Comparison of ENCODE assay signal across 11 mouse cellular contexts in the genomic region with DNA sequence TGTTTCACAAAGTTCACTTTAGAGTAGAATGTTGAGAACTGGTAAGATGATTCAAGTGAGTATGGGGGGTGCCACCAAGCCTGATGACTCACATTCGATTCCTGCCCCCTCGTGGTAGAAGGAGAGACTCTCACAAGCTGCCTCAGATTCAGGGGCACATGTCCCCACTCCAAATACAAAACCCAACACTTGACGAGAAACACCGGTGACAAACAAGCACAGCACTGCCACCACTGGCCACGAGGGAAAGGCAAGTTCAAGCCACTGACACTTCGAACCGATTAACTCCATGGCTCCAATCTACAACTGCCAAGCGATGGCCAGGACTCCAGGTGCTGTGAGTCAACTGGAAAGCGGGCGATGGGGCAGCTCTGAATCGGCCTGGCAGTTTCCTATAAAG. TPM values are rescaled to one million over a fixed set of nuclear protein-coding genes. Genes with fewer than 3 reads are reported as not detected.
DNase-seq lines count a peak whose midpoint lies in the region; ATAC-seq and TF ChIP-seq lines count a peak whose summit lies in the region.
"Had no signal": no experiment of that assay in that cellular context is flagged by ENCODE, and none has a peak within 500 bp of the region (broad histone marks: within the 10 kb centered on the region; RNA-seq: fewer than 3 reads in every experiment).

No protein-coding gene starts in this region.

- no peak overlapping the region for H3K27ac ChIP-seq in forebrain, postnatal 0 days (ENCODE audit: low read depth, low read length)
- H3K27ac ChIP-seq in forebrain, embryonic 16.5 days (ENCODE audit: low read length), result no peak overlapping the region
- no peak overlapping the region for H3K27ac ChIP-seq in neural tube, embryonic 15.5 days (replicated peaks)
- H3K27ac ChIP-seq: embryonic facial prominence, embryonic 12.5 days had no signal

- 71% methylated on average over 11 of the region's 11 CpGs for WGBS in forebrain, postnatal 0 days
- 76% methylated on average over 11 of the region's 11 CpGs for WGBS in forebrain, embryonic 16.5 days
- 62% methylated on average over 11 of the region's 11 CpGs for WGBS in lung, adult 2 months
- 81% methylated on average over 11 of the region's 11 CpGs for WGBS in neural tube, embryonic 15.5 days

- TF ChIP-seq CTCF in forebrain, postnatal 0 days (IDR thresholded peaks at IDR 0.05; ENCODE audit: low read depth), result peak; percentile 37; the same call in 1 of the 2 replicates
- 0 out of 2 replicates have a peak, but pooled peaks have one; percentile 25 for TF ChIP-seq CTCF in lung, adult 2 months (IDR thresholded peaks at IDR 0.05; ENCODE audit: insufficient read depth, low read length)

- DNase-seq in forebrain, postnatal 0 days, result no peak
- DNase-seq in thymus, postnatal 4 days, result peak; percentile 13
- DNase-seq in thymus, adult 18-20 months, result no peak
- peak; percentile 30 for DNase-seq in lung, adult 2 months
- DNase-seq in layer of hippocampus, postnatal 36 days, result no peak
- no peak for DNase-seq in adrenal gland, adult 18-20 months (ENCODE audit: low spot score in 2 of 2)

- no peaks in the 10 kb centered on the region for H3K9me3 ChIP-seq in forebrain, postnatal 0 days (ENCODE audit: low read length)
- no peaks in the 10 kb centered on the region for H3K9me3 ChIP-seq in forebrain, embryonic 16.5 days (ENCODE audit: control insufficient read depth, low read length)
- no peaks in the 10 kb centered on the region for H3K9me3 ChIP-seq in neural tube, embryonic 15.5 days (replicated peaks)
- H3K9me3 ChIP-seq: embryonic facial prominence, embryonic 12.5 days had no signal

- H3K9ac ChIP-seq in forebrain, postnatal 0 days, result no peak overlapping the region
- H3K9ac ChIP-seq in forebrain, embryonic 16.5 days (replicated peaks; ENCODE audit: low read depth, low read length), result no peak overlapping the region
- no peak overlapping the region for H3K9ac ChIP-seq in neural tube, embryonic 15.5 days (replicated peaks)
- H3K9ac ChIP-seq: embryonic facial prominence, embryonic 12.5 days had no signal

- no peaks in the 10 kb centered on the region for H3K27me3 ChIP-seq in forebrain, postnatal 0 days (ENCODE audit: insufficient read depth, low read length)
- no peaks in the 10 kb centered on the region for H3K27me3 ChIP-seq in forebrain, embryonic 16.5 days (replicated peaks; ENCODE audit: control insufficient read depth, insufficient read depth, low read length)
- H3K27me3 ChIP-seq in neural tube, embryonic 15.5 days (replicated peaks), result no peaks in the 10 kb centered on the region
- H3K27me3 ChIP-seq: embryonic facial prominence, embryonic 12.5 days had no signal

- no peak for TF ChIP-seq POLR2A in lung, adult 2 months (IDR thresholded peaks at IDR 0.05; ENCODE audit: borderline replicate concordance, extremely low read depth, low read depth, low read length)

- H3K4me1 ChIP-seq in forebrain, postnatal 0 days (ENCODE audit: insufficient read depth), result peaks cover 14% of the 10 kb centered on the region
- peaks cover 24% of the 10 kb centered on the region for H3K4me1 ChIP-seq in forebrain, embryonic 16.5 days (replicated peaks; ENCODE audit: control insufficient read depth, insufficient read depth, low read length)
- H3K4me1 ChIP-seq in lung, adult 2 months (ENCODE audit: control insufficient read depth, insufficient read depth, low read length), result peaks cover 13% of the 10 kb centered on the region
- peaks cover 29% of the 10 kb centered on the region for H3K4me1 ChIP-seq in neural tube, embryonic 15.5 days

- peak; percentile 23; the same call in 1 of the 2 replicates for ATAC-seq in forebrain, postnatal 0 days
- ATAC-seq in forebrain, embryonic 16.5 days, result no peak
- no peak for ATAC-seq in neural tube, embryonic 15.5 days (ENCODE audit: low FRiP score)

- H3K36me3 ChIP-seq in forebrain, postnatal 0 days (ENCODE audit: insufficient read depth), result no peaks in the 10 kb centered on the region
- H3K36me3 ChIP-seq in forebrain, embryonic 16.5 days (ENCODE audit: control insufficient read depth, insufficient read depth), result no peaks in the 10 kb centered on the region
- no peaks in the 10 kb centered on the region for H3K36me3 ChIP-seq in neural tube, embryonic 15.5 days
- H3K36me3 ChIP-seq: embryonic facial prominence, embryonic 12.5 days had no signal

- H3K4me2 ChIP-seq in forebrain, postnatal 0 days (ENCODE audit: low read depth), result no peak overlapping the region
- H3K4me2 ChIP-seq in forebrain, embryonic 16.5 days (ENCODE audit: low read length), result no peak overlapping the region
- no peak overlapping the region for H3K4me2 ChIP-seq in neural tube, embryonic 15.5 days
- H3K4me2 ChIP-seq: embryonic facial prominence, embryonic 12.5 days had no signal

- H3K4me3 ChIP-seq in forebrain, postnatal 0 days (ENCODE audit: low read depth, low read length), result no peak overlapping the region
- no peak overlapping the region for H3K4me3 ChIP-seq in forebrain, embryonic 16.5 days (replicated peaks; ENCODE audit: low read length)
- no peak overlapping the region for H3K4me3 ChIP-seq in lung, adult 2 months (replicated peaks; ENCODE audit: extremely low read depth, low read depth, low read length)
- no peak overlapping the region for H3K4me3 ChIP-seq in neural tube, embryonic 15.5 days (replicated peaks)
- H3K4me3 ChIP-seq: embryonic facial prominence, embryonic 12.5 days had no signal

RNA-seq across cellular contexts. Expression of a gene that starts 21.8 kb away (rescaled TPM):
- total RNA-seq in forebrain, postnatal 0 days (2014; rRNA removed), result 32.9 and 35.1 TPM in 2 replicates
- 2.0 and 2.3 TPM in 2 replicates for polyA plus RNA-seq in forebrain, postnatal 0 days (2015; fragmentation: Nextera tagmentation; extraction: Ambion mirVana)
- 2.8 and 3.2 TPM in 2 replicates for polyA plus RNA-seq in forebrain, embryonic 16.5 days (2015; fragmentation: Nextera tagmentation; extraction: Ambion mirVana)
- 14.9 and 22.4 TPM in 2 replicates for polyA plus RNA-seq in lung, adult 2 months (2012; rRNA removed)
- polyA plus RNA-seq in neural tube, embryonic 15.5 days (2015; fragmentation: Nextera tagmentation; extraction: Ambion mirVana), result 2.4 and 2.6 TPM in 2 replicates
- 10 to 100 TPM; 59.5 to 62.7 TPM for total RNA-seq in layer of hippocampus, postnatal 36 days (2021)
- 10 to 100 TPM; 39.6 to 44.5 TPM for total RNA-seq in adrenal gland, adult 18-20 months (2021)

RNA-seq across cellular contexts. Expression of a gene that starts 34.6 kb away (rescaled TPM):
- 18.4 and 22.0 TPM in 2 replicates for total RNA-seq in forebrain, postnatal 0 days (2014; rRNA removed)
- polyA plus RNA-seq in forebrain, postnatal 0 days (2015; fragmentation: Nextera tagmentation; extraction: Ambion mirVana), result 33.0 and 34.4 TPM in 2 replicates
- 34.0 and 39.6 TPM in 2 replicates for polyA plus RNA-seq in forebrain, embryonic 16.5 days (2015; fragmentation: Nextera tagmentation; extraction: Ambion mirVana)
- 154 and 173 TPM in 2 replicates for polyA plus RNA-seq in lung, adult 2 months (2012; rRNA removed)
- 38.9 and 57.6 TPM in 2 replicates for polyA plus RNA-seq in neural tube, embryonic 15.5 days (2015; fragmentation: Nextera tagmentation; extraction: Ambion mirVana)
- total RNA-seq in layer of hippocampus, postnatal 36 days (2021), result 10 to 100 TPM; 11.7 to 17.4 TPM
- total RNA-seq in adrenal gland, adult 18-20 months (2021), result 10 to 100 TPM; 54.4 to 77.9 TPM

RNA-seq across cellular contexts. Expression of a gene that starts 51.7 kb away (rescaled TPM):
- total RNA-seq in forebrain, postnatal 0 days (2014; rRNA removed), result 0.38 TPM in 1 of 2 replicates, not detected in the other
- polyA plus RNA-seq in forebrain, postnatal 0 days (2015; fragmentation: Nextera tagmentation; extraction: Ambion mirVana), result not detected in 2 replicates
- polyA plus RNA-seq in forebrain, embryonic 16.5 days (2015; fragmentation: Nextera tagmentation; extraction: Ambion mirVana), result not detected in 2 replicates
- not detected in 2 replicates for polyA plus RNA-seq in lung, adult 2 months (2012; rRNA removed)
- not detected in 2 replicates for polyA plus RNA-seq in neural tube, embryonic 15.5 days (2015; fragmentation: Nextera tagmentation; extraction: Ambion mirVana)
- not detected for total RNA-seq in layer of hippocampus, postnatal 36 days (2021)
- under 1 TPM in 1 of 2 experiments, not detected in 1; 0.45 TPM for total RNA-seq in adrenal gland, adult 18-20 months (2021)
- total RNA-seq: MEL had no signal
- polyA plus RNA-seq: embryonic facial prominence, embryonic 12.5 days; neural tube, embryonic 11.5 days had no signal

RNA-seq across cellular contexts. Expression of a gene that starts 52.4 kb away (rescaled TPM):
- not detected in 2 replicates for total RNA-seq in forebrain, postnatal 0 days (2014; rRNA removed)
- not detected in 2 replicates for polyA plus RNA-seq in forebrain, postnatal 0 days (2015; fragmentation: Nextera tagmentation; extraction: Ambion mirVana)
- polyA plus RNA-seq in forebrain, embryonic 16.5 days (2015; fragmentation: Nextera tagmentation; extraction: Ambion mirVana), result not detected in 2 replicates
- not detected in 2 replicates for polyA plus RNA-seq in lung, adult 2 months (2012; rRNA removed)
- polyA plus RNA-seq in neural tube, embryonic 15.5 days (2015; fragmentation: Nextera tagmentation; extraction: Ambion mirVana), result not detected in 2 replicates
- total RNA-seq in layer of hippocampus, postnatal 36 days (2021), result not detected
- total RNA-seq in adrenal gland, adult 18-20 months (2021), result not detected
- total RNA-seq: MEL had no signal
- polyA plus RNA-seq: embryonic facial prominence, embryonic 12.5 days; neural tube, embryonic 11.5 days had no signal

Comparison
In these comparisons a context has a peak if more than half of its experiments do, and no peak if none do; other contexts are left out.
1. DNase-seq: peak in thymus, postnatal 4 days (single experiment) and lung, adult 2 months (single experiment); none in forebrain, postnatal 0 days (single experiment), thymus, adult 18-20 months (0 of 2), layer of hippocampus, postnatal 36 days (0 of 2) and adrenal gland, adult 18-20 months (0 of 2).